Mouse (Mus musculus): Measurements from ENCODE around the gene Thpo. TPM values are rescaled to one million over a fixed set of nuclear protein-coding genes. Genes with fewer than 3 reads are reported as not detected.

Gene Thpo
- total RNA-seq, 2 experiments from 2014 or later = not detected

DNA sequence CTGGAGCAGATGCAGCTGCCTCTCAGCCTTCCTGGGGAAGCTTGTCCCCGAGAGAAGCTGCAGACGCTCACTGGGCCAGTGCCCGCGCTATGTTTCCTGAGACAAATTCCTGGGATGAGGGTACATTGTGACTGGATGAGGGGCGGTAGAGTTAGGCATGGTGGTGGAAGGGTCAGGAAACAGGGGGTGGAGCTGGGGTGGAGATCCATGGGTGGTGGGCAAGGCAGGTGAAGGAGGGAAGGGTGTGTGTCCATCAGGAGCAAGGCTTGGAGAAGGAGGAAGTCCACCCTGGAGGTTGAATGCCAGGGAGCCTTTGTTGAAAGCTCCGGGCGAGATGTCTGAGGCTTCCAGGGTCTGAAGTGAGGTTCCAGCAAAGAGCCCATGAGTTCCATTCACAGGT is 9.0 kb downstream of the Thpo start:
- no peak for ATAC-seq (ENCODE audit: poor library complexity, severe bottlenecking)

DNA sequence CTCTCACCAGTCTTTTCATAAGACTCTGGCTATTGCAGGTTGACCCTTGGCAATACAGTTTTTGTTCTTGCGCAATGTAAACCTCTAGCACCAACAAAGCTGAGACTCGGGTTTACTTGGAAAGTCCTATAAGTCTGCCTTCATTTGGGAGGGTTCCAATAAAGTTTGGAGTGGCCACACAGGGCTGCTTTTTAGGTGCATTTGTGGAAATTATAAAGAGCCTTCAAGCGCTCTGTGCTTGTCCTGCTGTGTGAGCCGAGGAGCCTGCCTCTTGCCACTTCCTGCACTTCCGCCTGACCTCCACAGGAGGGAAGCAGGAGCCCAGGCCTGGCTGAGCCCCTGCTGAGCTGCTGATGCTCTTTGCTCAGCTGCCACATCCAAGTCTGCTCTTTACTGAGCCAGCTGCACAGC is 10.0 kb downstream of the Thpo start:
- ATAC-seq (ENCODE audit: poor library complexity, severe bottlenecking) = peak; percentile 99

DNA sequence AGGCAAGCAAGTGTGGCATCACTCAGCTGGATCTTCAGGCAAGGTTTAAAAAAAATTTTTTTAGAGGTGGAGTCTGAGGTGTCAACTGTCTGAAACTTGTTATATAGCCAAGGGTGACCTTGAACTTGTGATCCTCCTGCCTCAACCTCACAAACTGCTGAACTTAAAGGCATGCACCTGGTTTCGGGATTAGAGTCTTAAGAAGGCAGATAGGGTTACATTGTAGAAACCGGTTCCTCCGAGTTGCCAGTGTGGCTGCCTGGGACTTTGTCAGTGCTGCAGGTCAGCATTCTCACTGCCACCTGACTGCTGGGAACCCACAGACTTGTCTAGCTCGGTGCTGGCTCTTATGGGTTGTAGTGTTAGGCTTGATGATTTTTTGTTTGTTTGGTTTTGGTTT is 11.1 kb downstream of the Thpo start:
- no peak for ATAC-seq (ENCODE audit: poor library complexity, severe bottlenecking)

DNA sequence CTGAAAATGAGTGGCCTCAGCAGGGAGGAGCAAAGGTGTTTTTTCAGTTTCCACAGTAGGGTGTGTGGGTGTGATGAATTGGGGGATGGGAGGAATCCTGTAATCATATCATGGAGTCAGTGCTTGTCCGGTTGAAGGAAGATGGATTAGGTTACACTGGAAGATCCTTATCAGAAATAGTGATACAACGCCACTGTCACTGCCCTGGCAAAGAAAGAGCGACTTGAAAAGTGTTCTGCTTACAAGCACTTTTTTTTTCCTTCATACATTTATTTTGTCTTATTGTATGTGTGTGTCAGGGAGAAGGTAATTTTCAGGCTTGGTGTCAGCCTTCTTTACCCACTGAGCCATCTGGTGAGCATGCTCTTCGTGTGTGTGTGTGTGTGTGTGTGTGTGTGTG is 11.6 kb downstream of the Thpo start:
- ATAC-seq (ENCODE audit: poor library complexity, severe bottlenecking) = no peak

DNA sequence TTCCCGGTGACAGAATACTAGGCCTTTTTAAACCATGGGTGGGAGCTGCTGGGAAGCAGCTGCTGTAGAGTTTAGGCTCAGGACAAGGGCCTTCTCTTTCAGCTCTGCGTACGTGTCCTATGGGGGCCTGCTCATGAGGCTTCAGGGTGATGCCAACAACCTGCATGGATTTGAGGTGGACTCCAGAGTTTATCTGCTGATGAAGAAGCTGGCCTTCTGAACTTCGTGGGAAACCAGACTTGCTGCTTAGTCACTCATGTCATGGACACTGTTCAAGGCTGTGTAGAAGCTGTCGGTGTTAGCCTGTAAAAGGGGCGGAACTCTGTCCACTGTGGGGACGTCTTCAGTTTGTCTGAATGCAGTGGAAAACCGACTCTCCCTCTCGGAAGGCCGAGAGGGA is 12.5 kb downstream of the Thpo start:
- no peak for ATAC-seq (ENCODE audit: poor library complexity, severe bottlenecking)

DNA sequence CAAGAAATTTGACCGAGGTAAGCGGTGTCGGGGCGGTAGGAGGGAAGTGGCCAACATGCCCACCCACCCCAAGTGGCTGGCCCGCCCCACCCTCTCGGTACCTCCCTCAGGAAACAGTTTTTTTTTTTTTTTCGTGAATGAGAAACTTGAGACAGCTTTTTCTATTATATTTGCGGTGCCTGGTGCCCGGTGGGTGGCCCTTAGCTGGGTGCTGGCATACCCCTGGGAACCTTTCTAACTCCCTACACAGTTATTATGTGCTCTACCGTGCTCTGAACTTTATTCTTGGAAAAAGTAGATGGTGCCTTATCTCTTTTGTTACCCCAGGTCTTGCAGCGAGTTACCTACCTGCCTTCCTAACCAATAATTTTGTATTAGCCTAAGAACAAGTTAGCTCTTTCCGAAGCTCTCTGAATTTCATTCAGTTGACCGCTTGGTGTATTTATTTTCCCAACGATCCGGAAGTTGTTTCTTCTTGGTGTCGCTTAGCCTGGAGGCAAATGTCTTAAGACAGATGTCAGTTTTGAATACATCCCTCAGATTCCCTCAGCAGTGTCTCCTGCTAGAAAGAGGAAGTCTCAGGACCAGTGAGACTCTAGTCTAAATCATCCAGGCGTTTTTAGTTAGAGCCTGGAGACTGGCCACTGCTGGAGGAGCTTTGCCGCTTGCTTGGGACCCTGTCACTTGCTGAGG is 16.2 kb downstream of the Thpo start:
- ATAC-seq (ENCODE audit: poor library complexity, severe bottlenecking) = no peak

DNA sequence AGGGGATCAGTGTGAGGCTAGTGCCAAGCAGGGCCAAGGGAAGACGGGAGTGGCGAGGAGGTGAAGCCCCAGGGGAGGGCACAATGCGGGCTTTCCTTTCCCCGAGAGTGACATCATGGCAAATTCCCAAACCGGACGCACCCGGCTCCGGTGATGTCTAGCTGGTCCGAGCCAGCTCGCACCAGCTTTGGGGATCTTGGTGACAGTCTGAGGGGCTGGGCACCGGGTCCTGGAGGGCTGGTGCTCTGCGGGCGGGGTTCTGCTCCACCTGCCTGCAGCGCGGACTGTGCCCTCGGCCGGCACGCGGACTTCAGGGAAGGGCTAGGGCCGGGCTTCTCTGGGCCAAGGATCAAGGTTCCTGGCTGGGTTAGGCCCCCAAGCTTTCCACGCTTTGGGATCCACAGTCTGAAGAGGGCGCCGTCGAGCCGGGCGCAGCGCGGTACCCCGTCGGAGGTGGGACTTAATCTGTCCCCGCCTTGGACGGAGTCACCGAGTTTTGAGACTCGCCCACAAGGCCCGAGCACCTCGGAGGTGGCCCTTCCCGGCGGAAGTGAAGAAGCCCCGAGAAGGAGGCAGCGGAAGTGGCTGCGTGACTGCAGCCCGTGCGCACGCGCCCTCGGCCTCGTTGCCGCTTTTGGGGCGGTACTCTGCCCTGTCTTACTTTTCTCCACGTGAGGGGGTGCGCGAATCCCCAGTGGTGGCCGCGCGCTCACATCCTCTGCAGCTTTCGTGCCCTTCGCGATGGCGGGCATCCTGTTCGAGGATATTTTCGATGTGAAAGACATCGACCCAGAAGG is 16.9 kb downstream of the Thpo start, which contains the start of the genes Polr2h and Clcn2:
Gene Polr2h, plus strand, starts transcription at position 485 of the 797 bp plus-strand sequence.
Gene Clcn2, minus strand, starts transcription at position 566 of the 797 bp plus-strand sequence.
- peak; percentile 90 for ATAC-seq (ENCODE audit: poor library complexity, severe bottlenecking)

DNA sequence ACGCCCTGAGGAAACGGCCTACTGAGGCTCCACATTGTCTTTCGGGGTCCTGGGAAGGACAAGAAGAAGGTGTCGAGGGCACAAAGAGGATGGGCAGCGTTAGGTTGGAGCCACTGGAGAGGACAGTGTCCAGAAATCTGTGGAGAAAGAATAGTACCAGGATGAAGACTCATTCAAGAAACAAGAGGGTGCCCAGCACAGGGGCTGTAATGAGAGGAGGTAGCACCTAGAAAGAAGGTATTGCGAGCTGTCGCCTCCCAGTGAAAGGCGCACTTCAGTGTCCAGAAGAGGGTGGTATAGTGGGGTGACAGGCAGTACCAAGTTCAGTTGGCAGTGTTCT is 17.5 kb downstream of the Thpo start:
- ATAC-seq (ENCODE audit: poor library complexity, severe bottlenecking) = peak; percentile 15; the same call in 1 of the 2 replicates

DNA sequence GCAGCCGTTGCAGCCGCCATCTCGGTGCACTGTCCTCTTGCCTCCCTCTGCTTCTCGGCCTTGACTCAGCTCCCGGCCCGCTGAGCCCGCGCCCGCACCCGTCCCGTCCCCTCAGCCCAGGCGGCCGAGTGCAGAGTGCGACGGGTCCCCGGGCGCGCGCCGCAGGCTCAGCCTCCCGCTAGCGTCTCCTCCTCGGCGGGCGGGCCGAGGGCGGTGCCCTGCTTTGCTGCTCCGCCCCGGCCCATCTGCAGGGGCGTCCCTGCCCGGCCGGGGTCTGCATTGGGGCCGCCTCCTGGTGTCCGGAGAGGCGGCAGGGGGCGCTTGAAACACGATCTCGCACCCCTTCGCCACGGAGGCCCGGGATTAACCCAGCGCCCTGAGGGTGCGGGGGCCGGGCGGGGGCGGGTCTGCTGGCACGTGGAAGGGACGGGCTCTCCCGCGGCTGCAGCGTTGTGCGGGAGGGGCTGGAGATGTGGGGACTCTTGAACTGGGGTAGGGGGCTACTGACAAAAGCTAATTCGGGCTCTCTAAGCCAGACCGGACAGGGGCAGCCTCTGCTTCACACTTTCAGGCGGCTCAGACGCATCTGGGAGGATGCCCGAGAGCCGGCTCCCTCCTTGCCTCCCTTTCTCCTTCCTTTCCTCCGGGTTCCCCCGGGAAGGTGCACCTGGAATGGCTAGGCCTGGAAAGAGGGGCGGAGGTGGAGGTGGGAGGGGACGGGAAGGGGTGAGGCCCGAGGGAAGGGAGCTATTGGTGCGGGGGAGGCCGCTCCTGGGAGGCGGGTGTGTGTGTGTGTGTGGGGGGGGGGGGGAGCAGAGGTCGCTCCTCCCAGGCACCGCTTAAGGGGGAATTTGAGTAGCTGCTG is 18.1 kb downstream of the Thpo start:
- ATAC-seq (ENCODE audit: poor library complexity, severe bottlenecking) = peak; percentile 31

DNA sequence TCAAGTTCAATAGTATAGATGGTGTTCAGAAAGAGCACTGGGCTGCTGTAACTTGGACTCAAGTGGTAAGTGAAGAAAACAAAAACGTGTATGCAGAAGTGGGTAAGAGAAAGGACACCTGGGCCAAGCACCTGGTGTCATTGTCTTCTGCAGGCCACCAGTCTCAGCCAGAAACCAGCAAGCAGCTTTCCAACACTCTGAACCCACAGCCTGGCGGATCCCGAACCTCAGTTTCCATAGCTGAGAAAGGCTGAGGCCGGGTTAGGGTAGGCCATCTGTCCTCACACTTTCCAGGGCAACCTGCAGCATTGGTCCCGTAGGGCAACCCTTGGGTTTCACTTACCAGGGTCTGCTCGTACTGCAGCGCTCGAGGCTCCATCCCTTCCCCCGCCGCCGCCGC is 18.7 kb downstream of the Thpo start:
- no peak for ATAC-seq (ENCODE audit: poor library complexity, severe bottlenecking)

DNA sequence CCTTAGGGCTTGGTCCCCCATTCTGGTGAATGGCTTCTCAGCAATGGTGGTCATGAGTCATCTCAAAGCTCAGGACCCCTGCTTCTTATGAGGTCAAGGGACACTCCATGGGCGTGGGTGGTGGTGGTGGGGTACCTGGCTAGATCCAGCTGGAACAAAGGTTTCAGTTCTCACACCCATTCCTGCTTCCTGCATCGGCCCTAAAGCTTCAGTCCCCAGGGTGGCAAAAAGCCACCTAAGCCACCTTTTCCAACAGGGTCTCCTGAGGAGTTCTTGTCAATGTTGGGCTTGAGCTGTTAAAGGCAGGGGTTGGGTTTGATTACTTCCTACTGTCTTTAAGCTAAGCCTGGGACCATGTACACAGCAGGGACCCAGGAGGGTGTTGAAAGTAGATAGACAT is 19.1 kb downstream of the Thpo start:
- ATAC-seq (ENCODE audit: poor library complexity, severe bottlenecking) = no peak

DNA sequence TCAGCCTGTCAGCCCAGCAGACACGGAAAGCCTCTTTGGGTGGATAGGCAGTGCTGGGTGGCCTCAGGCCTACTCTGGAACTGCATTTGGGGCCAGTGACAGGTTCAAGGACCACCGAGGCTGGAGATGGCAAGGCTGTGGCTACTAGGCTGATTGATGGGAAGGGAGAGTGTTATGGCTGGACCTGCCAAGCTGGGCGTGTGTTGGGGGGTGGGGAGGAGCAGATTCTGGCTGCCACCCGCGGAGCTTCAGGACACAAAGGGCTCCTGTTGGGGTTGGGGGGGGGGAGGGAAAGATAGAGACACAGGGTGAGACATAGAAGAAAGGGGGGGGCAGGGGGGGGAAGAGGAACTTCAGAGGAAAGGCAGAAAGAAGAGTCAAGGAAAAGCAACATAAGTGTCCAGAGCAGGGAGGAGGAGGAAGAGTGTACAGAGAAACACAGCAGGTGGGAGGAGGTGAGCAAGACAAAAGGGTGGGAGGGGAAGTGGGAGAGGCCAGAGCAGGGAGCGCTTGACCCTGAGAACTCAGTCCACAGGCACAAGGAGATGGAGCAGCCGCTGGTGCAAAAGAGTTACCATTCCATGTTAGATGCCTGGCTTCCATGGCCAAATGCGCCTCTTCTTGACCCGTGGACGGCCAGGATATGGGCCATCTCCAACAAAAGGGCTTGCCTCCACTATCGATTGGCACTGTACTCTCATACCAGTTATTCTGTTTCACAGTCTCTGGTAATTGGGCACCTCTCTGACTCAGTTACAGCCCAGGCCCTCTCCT is 19.8 kb downstream of the Thpo start:
- ATAC-seq (ENCODE audit: poor library complexity, severe bottlenecking) = no peak

DNA sequence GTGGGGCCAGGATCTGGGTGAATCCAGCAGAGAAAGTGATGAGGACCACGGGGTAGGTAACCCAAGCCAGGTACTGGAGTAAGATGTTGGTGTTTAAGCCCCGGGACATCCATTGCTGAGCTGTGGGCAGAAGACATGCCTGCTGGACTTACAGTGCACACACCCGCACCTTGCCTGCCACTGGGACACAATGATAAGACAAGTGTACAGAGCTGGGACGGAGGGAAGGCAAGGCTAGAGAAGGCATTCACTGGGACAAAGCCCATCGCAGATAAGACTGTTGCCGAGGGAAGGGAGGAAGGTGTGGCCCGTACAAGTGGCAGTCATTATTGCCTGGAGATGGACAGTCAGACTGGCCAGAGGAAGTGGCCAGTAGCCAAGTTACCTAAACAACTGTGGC is 21.4 kb downstream of the Thpo start:
- no peak for ATAC-seq (ENCODE audit: poor library complexity, severe bottlenecking)

DNA sequence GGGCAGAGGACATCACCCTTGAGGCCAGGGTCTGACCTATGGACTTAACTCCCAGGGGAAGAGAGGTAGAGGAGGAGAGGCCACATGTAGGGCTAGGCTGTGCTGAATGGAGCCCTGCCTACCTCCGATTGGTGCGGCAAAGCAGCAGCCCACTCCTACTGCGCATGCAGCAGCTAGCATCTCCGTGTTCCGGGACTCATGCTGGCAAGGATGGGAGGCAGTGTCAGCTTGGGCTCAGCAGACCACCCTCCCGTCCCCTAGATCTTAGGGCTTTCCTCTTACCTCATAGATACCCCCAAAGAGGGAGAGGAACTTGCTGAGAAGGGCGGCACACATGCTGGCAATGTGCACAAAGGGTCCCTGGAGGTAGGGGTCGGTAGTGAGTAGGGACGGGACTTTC is 22.1 kb downstream of the Thpo start:
- ATAC-seq (ENCODE audit: poor library complexity, severe bottlenecking) = no peak

DNA sequence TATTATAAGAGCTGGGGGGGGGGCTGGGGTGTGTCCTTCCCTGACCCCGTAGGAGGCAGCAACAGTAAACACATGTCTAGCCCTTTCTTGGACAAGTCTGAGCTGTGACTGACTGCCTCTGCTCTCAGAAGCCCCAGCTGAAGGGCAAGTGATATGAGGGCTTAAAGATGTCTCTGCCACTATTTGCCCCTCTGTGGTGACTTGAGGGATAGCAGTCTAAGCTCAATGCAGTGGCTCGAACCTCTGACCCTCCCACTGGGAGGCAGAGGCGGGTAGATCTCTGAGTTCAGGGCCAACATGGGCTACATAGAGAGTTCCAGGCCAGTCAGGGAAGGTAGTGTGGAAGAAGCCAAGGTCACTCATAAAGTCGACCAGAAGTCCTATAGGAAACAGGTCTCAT is 23.5 kb downstream of the Thpo start:
- ATAC-seq (ENCODE audit: poor library complexity, severe bottlenecking) = 0 out of 2 replicates have a peak, but pooled peaks have one; percentile 45

DNA sequence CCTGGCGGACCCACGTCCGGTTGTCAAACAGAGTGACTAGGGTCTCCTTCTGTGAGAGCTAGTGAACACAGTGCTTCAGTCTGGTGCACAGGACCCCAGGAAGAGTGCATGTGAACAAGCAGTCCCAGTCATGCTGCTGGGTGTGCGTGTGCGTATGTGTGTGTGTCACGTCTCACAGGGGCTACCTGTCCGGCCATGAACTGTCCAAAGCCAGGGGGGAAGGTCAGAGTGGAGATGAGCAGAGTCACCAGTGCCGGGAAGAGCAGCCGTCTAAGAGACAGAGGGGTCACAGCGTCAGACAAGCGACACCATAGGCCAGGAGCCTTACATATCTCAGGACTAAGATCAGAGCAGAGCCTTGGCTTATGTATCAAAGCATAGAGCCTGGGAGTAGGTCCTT is 23.9 kb downstream of the Thpo start:
- no peak for ATAC-seq (ENCODE audit: poor library complexity, severe bottlenecking)

DNA sequence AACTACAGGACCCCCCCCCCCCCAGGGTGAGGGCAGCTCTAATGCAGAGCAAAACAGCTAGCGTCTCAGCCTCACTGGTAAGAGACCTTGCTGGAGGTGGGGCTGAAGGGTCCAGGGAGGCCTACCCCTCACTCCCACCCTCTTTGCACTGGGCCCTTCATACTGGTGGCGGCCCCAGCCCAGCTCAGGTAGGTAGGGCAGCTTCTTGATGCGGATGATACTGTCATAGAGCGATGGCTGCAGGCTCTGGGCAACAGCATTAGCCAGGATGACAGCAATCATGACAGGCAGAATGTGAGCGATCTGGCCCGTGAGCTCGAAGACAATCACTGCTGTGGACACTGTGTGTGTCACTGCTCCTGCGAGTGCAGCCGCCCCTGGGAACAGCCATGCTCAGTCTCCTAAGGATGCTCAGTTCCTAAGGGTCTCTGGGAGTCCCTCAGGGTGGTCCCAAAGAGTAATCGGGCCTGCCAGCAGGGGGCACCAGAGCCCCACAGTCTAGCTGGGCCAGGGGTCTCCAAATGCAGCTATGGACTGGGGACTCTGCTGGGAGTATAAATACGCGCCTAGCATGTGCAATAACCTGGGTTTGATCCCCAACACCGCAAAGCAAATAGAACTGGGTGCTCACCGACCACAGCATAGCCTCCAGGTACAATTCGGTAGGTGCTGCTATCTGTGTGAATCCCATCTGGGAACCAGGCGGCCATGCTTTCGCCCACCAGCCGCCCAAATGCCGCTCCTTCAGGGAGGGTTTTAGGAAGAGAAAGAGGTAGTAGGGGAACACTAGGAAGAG is 25.2 kb downstream of the Thpo start:
- no peak for ATAC-seq (ENCODE audit: poor library complexity, severe bottlenecking)

DNA sequence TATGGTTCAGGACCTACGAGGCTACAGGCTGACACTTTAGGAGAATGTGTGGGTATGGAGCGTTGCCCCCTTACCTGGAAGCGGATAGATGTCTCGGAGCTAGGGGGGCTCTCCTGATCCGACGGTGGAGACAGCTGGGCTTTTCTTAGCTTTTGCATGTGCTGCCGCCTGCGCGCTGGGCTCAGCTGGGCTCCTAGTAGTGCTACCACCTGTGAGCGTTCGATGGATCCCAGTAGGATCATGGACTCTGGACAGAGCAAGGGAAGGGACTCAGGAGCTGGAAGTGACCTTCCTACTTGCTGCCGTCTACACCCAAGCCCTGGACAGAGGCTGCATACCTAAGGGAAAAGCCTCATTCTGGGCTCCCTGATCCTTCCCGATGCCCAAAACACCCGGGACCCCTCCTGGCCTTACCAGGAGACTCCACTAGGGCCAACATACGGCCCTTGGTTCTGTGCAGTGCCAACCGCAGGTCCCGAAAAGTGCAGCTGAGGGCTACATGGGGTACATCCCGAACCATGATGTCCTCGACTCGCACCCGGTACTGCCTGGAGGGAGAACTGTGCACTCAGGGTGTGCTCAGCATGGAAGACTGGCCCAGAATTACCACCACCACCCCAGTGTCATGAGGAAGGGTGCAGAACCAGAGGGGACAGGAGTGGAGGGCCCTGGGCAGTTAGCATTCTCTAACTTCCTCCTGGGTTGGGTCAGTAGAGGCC is 25.9 kb downstream of the Thpo start:
- ATAC-seq (ENCODE audit: poor library complexity, severe bottlenecking) = no peak

DNA sequence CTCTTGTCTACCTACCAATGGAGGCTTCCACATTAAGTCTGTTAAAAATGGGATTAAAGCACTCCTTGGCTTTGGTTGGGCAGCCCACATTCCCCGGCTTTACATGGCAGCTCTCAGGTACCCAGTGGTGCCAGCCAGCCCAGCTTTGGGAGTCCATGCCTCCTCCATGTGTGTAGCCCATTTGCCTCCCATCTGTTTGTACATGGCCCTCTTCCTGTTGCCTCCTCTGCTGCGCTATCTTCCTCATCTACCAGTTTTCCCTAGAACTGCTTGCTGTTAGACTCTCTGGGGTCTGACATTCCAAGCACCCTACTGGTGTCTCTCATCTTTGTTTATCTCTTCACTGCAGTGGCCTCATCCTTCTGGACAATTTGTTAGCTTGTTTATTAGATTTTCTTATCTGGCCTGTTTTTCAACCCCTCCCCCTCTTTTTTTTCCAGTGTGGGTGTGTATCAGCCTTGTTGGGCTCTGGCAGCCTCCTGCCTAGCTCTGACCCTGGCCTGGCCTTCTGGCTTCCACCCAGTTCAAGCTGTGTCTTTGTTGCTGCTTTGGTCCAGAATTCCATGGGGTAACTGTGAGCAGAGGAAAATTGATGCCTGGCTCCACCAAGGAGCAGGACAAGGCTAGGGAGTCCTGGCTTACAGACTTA is 27.8 kb downstream of the Thpo start:
- ATAC-seq (ENCODE audit: poor library complexity, severe bottlenecking) = no peak

All from megakaryocyte, adult 5-6 weeks (primary cell).